Mouse (Mus musculus) liver, embryonic 14 days (tissue): Measurements from ENCODE around the gene Hes6. TPM values are rescaled to one million over a fixed set of nuclear protein-coding genes. Genes with fewer than 3 reads are reported as not detected.

Experiments used
- polyA plus RNA-seq: library from polyadenylated mRNA; depleted of rRNA; stranded (reverse); fragments of >200 nt; gene quantifications from 2 replicates; pipeline ENCODE4 v1.2.3, GENCODE M21; 2012; rRNA removed

Hes6 gene
- polyA plus RNA-seq: 9.7 and 11.4 TPM in 2 replicates

GRCm38 (mm10) chr1:91413898-91414594 is at the start of gene Hes6:
Gene Hes6 (minus strand): TSS chr1:91414038.

GRCm38 (mm10) chr1:91459059-91459809 is 45.4 kb upstream of the Hes6 start, which contains the start of gene Per2:
Gene Per2 (minus strand): TSS chr1:91459324.

GRCm38 (mm10) chr1:91398260-91399062 is 15.4 kb downstream of the Hes6 start, which contains the start of gene Ilkap:
Gene Ilkap (minus strand): TSS chr1:91398815.

GRCm38 (mm10) chr1:91366215-91367108 is 47.4 kb downstream of the Hes6 start, which contains the start of gene Erfe:
Gene Erfe (plus strand): TSS chr1:91366430.

Other genes starting within 250 kb of the Hes6 start
- 2.3 and 2.8 TPM in 2 replicates for gene Ramp1, start 234.2 kb downstream of the Hes6 start, polyA plus RNA-seq
- gene Ube2f, start 163.7 kb downstream of the Hes6 start, polyA plus RNA-seq: 37.2 and 42.0 TPM in 2 replicates
- 18.1 and 20.6 TPM in 2 replicates for gene Scly, start 115.7 kb downstream of the Hes6 start, polyA plus RNA-seq
- 0.01 and 0.03 TPM in 2 replicates for gene Espnl, start 92.0 kb downstream of the Hes6 start, polyA plus RNA-seq
- gene Klhl30, start 63.0 kb downstream of the Hes6 start, polyA plus RNA-seq: 0.10 TPM in 1 of 2 replicates, not detected in the other
- 2.4 and 3.1 TPM in 2 replicates for gene Erfe, start 47.6 kb downstream of the Hes6 start, polyA plus RNA-seq
- 51.0 and 52.4 TPM in 2 replicates for gene Ilkap, start 15.2 kb downstream of the Hes6 start, polyA plus RNA-seq
- 2.8 and 3.5 TPM in 2 replicates for gene Per2, start 45.3 kb upstream of the Hes6 start, polyA plus RNA-seq
- gene Traf3ip1, start 80.6 kb upstream of the Hes6 start, polyA plus RNA-seq: 3.9 and 4.0 TPM in 2 replicates
- gene Asb1, start 126.5 kb upstream of the Hes6 start, polyA plus RNA-seq: 9.2 and 11.6 TPM in 2 replicates